Mouse (Mus musculus): ENCODE measurements around the gene Khdc4. TPM values are rescaled to one million over a fixed set of nuclear protein-coding genes. Genes with fewer than 3 reads are reported as not detected.

Khdc4 gene
- polyA plus RNA-seq, 1 experiment from 2014 or later, result 102 TPM

- Histone ChIP-seq H3K27me3 (ENCODE audit: insufficient read depth, poor library complexity, severe bottlenecking) (no peaks in the 10 kb centered on the region), H3K4me3 (peak within 1 kb of the TSS; percentile 80), H3K36me3 (peaks cover 61% of the 10 kb centered on the region), H3K9me3 (no peaks in the 10 kb centered on the region), H3K27ac (peak within 1 kb of the TSS; percentile 89), H3K4me1 (replicated peaks) (peaks cover 17% of the 10 kb centered on the region)
- peak; percentile 80 for DNase-seq (ENCODE audit: low spot score)
- 3% methylated on average over 27 of the region's 27 CpGs for WGBS
Measured at GRCm38 (mm10) chr3:88716399-88717197, 31.0 kb downstream of the Khdc4 start, which contains the start of gene Rit1. Rit1 (plus strand) TSS chr3:88716838.

DNA sequence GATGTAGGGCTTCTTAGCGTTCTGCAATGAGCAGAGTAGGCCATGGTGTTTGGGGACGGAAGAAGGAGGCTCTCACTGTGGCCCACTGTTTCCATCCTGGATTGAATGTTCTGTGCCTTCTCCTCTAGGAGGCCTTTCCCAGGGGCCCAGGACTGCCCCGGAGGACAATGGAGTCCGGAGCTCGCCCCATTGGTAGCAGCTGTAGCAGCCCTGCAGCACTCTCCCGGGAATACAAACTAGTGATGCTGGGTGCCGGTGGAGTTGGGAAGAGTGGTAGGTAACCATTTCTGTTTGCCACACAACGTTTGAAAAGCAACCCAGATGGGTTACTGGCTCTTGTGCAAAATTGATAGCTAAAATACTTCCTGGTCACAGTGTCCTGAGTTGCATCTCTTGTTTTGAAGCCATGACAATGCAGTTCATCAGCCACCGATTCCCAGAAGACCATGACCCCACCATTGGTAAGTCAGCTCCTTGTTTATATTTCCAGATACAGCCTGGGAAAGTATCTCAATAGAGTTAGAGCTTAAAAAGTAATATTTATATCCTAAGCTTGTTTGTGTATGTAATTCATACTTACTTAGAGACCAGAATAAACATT, 31.7 kb downstream of the Khdc4 start:
- Histone ChIP-seq H3K27ac (peak overlapping the region; percentile 89), H3K27me3 (ENCODE audit: insufficient read depth, poor library complexity, severe bottlenecking) (no peaks in the 10 kb centered on the region), H3K4me3 (peak overlapping the region; percentile 80), H3K9me3 (no peaks in the 10 kb centered on the region), H3K4me1 (replicated peaks) (peaks cover 17% of the 10 kb centered on the region), H3K36me3 (peaks cover 61% of the 10 kb centered on the region)
- WGBS, result 10% methylated on average over 9 of the region's 9 CpGs
- DNase-seq (ENCODE audit: low spot score), result peak; percentile 56

- peak overlapping the region; percentile 80 for H3K4me3 ChIP-seq
- no peaks in the 10 kb centered on the region for H3K9me3 ChIP-seq
- H3K27ac ChIP-seq, result no peak overlapping the region
- H3K27me3 ChIP-seq (ENCODE audit: insufficient read depth, poor library complexity, severe bottlenecking), result no peaks in the 10 kb centered on the region
- peaks cover 55% of the 10 kb centered on the region for H3K36me3 ChIP-seq
- no peak for DNase-seq (ENCODE audit: low spot score)
- WGBS, result 78% methylated on average over 1 of the region's 1 CpGs
- peaks cover 17% of the 10 kb centered on the region for H3K4me1 ChIP-seq (replicated peaks)
Measured at GRCm38 (mm10) chr3:88717831-88718230, 32.2 kb downstream of the Khdc4 start.

DNA sequence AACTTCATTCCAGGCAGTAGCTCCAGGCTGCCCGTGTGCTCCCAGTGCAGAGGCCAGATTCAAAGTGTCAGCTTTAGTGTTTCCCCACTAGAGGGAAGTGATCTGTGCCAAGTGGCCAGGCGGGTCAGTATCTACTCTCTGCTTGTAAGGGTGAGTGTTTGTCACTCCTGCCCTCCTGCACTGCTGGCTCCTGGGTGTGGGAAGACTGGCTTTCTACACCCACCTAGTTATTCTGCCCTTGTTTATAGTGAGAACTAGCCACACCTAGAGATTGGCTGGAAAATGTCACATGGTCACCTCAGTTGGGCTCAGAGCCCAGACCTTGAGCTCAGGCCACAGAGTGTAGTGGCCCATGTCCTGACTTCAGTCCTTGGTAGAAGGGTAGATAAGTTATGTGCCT, 33.5 kb downstream of the Khdc4 start:
- Histone ChIP-seq H3K4me3 (no peak overlapping the region), H3K9me3 (peaks cover 7% of the 10 kb centered on the region), H3K36me3 (peaks cover 55% of the 10 kb centered on the region), H3K27ac (no peak overlapping the region), H3K27me3 (ENCODE audit: insufficient read depth, poor library complexity, severe bottlenecking) (no peaks in the 10 kb centered on the region), H3K4me1 (replicated peaks) (peaks cover 17% of the 10 kb centered on the region)
- 84% methylated on average over 2 of the region's 2 CpGs for WGBS
- no peak for DNase-seq (ENCODE audit: low spot score)

- 96% methylated on average over 2 of the region's 2 CpGs for WGBS
- Histone ChIP-seq H3K4me3 (no peak overlapping the region), H3K9me3 (no peaks in the 10 kb centered on the region), H3K27me3 (ENCODE audit: insufficient read depth, poor library complexity, severe bottlenecking) (no peaks in the 10 kb centered on the region), H3K4me1 (replicated peaks) (no peaks in the 10 kb centered on the region), H3K27ac (no peak overlapping the region), H3K36me3 (peaks cover 53% of the 10 kb centered on the region)
- DNase-seq (ENCODE audit: low spot score), result no peak
Measured at GRCm38 (mm10) chr3:88736556-88736955, 51.0 kb downstream of the Khdc4 start.

GRCm38 (mm10) chr3:88738641-88739040, 53.0 kb downstream of the Khdc4 start:
- Histone ChIP-seq H3K4me1 (replicated peaks) (no peaks in the 10 kb centered on the region), H3K4me3 (no peak overlapping the region), H3K27me3 (ENCODE audit: insufficient read depth, poor library complexity, severe bottlenecking) (no peaks in the 10 kb centered on the region), H3K9me3 (no peaks in the 10 kb centered on the region), H3K36me3 (peaks cover 61% of the 10 kb centered on the region), H3K27ac (no peak overlapping the region)
- WGBS, result 62% methylated on average over 3 of the region's 3 CpGs
- peak; percentile 46 for DNase-seq (ENCODE audit: low spot score)

GRCm38 (mm10) chr3:88740147-88740546, 54.5 kb downstream of the Khdc4 start:
- H3K9me3 ChIP-seq, result no peaks in the 10 kb centered on the region
- H3K27ac ChIP-seq, result no peak overlapping the region
- DNase-seq (ENCODE audit: low spot score), result no peak
- H3K36me3 ChIP-seq, result peaks cover 72% of the 10 kb centered on the region
- WGBS, result 95% methylated on average over 3 of the region's 3 CpGs
- H3K4me1 ChIP-seq (replicated peaks), result no peaks in the 10 kb centered on the region
- H3K27me3 ChIP-seq (ENCODE audit: insufficient read depth, poor library complexity, severe bottlenecking), result no peaks in the 10 kb centered on the region
- no peak overlapping the region for H3K4me3 ChIP-seq

- H3K4me3 ChIP-seq, result no peak overlapping the region
- H3K27ac ChIP-seq, result no peak overlapping the region
- H3K27me3 ChIP-seq (ENCODE audit: insufficient read depth, poor library complexity, severe bottlenecking), result no peaks in the 10 kb centered on the region
- peaks cover 97% of the 10 kb centered on the region for H3K36me3 ChIP-seq
- H3K4me1 ChIP-seq (replicated peaks), result no peaks in the 10 kb centered on the region
- no peak for DNase-seq (ENCODE audit: low spot score)
- peaks cover 35% of the 10 kb centered on the region for H3K9me3 ChIP-seq
- 92% methylated on average over 9 of the region's 9 CpGs for WGBS
Measured at GRCm38 (mm10) chr3:88745534-88745933, 59.9 kb downstream of the Khdc4 start.

GRCm38 (mm10) chr3:88746139-88746870, 60.7 kb downstream of the Khdc4 start:
- Histone ChIP-seq H3K9me3 (peaks cover 35% of the 10 kb centered on the region), H3K27ac (no peak overlapping the region), H3K4me3 (no peak overlapping the region), H3K4me1 (replicated peaks) (no peaks in the 10 kb centered on the region), H3K36me3 (peaks cover 99% of the 10 kb centered on the region), H3K27me3 (ENCODE audit: insufficient read depth, poor library complexity, severe bottlenecking) (no peaks in the 10 kb centered on the region)
- no peak for DNase-seq (ENCODE audit: low spot score)
- 96% methylated on average over 15 of the region's 15 CpGs for WGBS

- 94% methylated on average over 4 of the region's 4 CpGs for WGBS
- H3K4me1 ChIP-seq (replicated peaks), result no peaks in the 10 kb centered on the region
- H3K36me3 ChIP-seq, result peaks cover 99% of the 10 kb centered on the region
- H3K27ac ChIP-seq, result no peak overlapping the region
- no peak overlapping the region for H3K4me3 ChIP-seq
- H3K27me3 ChIP-seq (ENCODE audit: insufficient read depth, poor library complexity, severe bottlenecking), result no peaks in the 10 kb centered on the region
- DNase-seq (ENCODE audit: low spot score), result no peak
- H3K9me3 ChIP-seq, result peaks cover 35% of the 10 kb centered on the region
Measured at GRCm38 (mm10) chr3:88746871-88747231, 61.2 kb downstream of the Khdc4 start.

GRCm38 (mm10) chr3:88754283-88754682, 68.7 kb downstream of the Khdc4 start:
- WGBS, result 81% methylated on average over 4 of the region's 4 CpGs
- Histone ChIP-seq H3K36me3 (peaks cover 100% of the 10 kb centered on the region), H3K4me1 (replicated peaks) (peaks cover 34% of the 10 kb centered on the region), H3K27me3 (ENCODE audit: insufficient read depth, poor library complexity, severe bottlenecking) (no peaks in the 10 kb centered on the region), H3K27ac (no peak overlapping the region), H3K9me3 (peaks cover 6% of the 10 kb centered on the region), H3K4me3 (no peak overlapping the region)
- DNase-seq (ENCODE audit: low spot score), result no peak

- Histone ChIP-seq H3K9me3 (no peaks in the 10 kb centered on the region), H3K4me1 (replicated peaks) (peaks cover 38% of the 10 kb centered on the region), H3K27ac (no peak overlapping the region), H3K36me3 (peaks cover 100% of the 10 kb centered on the region), H3K27me3 (ENCODE audit: insufficient read depth, poor library complexity, severe bottlenecking) (no peaks in the 10 kb centered on the region), H3K4me3 (no peak overlapping the region)
- DNase-seq (ENCODE audit: low spot score), result no peak
- 77% methylated on average over 3 of the region's 3 CpGs for WGBS
Measured at GRCm38 (mm10) chr3:88755541-88755940, 69.9 kb downstream of the Khdc4 start.

GRCm38 (mm10) chr3:88756276-88756675, 70.7 kb downstream of the Khdc4 start:
- DNase-seq (ENCODE audit: low spot score), result peak; percentile 29
- Histone ChIP-seq H3K4me3 (0 out of 2 replicates have a peak overlapping the region, but pooled peaks have one; percentile 7), H3K9me3 (no peaks in the 10 kb centered on the region), H3K36me3 (peaks cover 100% of the 10 kb centered on the region), H3K4me1 (replicated peaks) (peaks cover 38% of the 10 kb centered on the region), H3K27ac (peak overlapping the region; percentile 92), H3K27me3 (ENCODE audit: insufficient read depth, poor library complexity, severe bottlenecking) (no peaks in the 10 kb centered on the region)
- WGBS, result 48% methylated on average over 4 of the region's 4 CpGs

Measured in hindbrain, embryonic 10.5 days (tissue).